ENCODE assay signal across 8 mouse cellular contexts in genomic region chr17:5795878-5796277, GRCm38 (mm10). TPM values are rescaled to one million over a fixed set of nuclear protein-coding genes. Genes with fewer than 3 reads are reported as not detected.
DNase-seq lines count a peak whose midpoint lies in the region; ATAC-seq and TF ChIP-seq lines count a peak whose summit lies in the region.

No protein-coding gene starts in this region.

- dilution Hi-C loops in CH12.LX (cut with MboI; ENCODE audit: extremely low pct_ligation_motif_present, extremely low pct_unique_long_range_greater_than_20kb, low sequenced_read_pairs), result no loop called here

- no peak for TF ChIP-seq EP300 in CH12.LX (IDR thresholded peaks at IDR 0.05; ENCODE audit: low read length)

- peak; percentile 74 to 100 for TF ChIP-seq CTCF in CH12.LX (conservative IDR thresholded peaks at IDR 0.05 in 1 of 2, IDR thresholded peaks at IDR 0.05 in 1 of 2; ENCODE audit: low read depth in 2 of 2, low read length in 2 of 2)

- peaks cover 23 to 44% of the 10 kb centered on the region in 2 experiments for H3K4me1 ChIP-seq in CH12.LX (ENCODE audit: control insufficient read depth in 1 of 2, insufficient read depth in 2 of 2)
- H3K4me1 ChIP-seq in liver, embryonic 15.5 days (replicated peaks), result peaks cover 55% of the 10 kb centered on the region
- H3K4me1 ChIP-seq in neural tube, embryonic 15.5 days, result peaks cover 3% of the 10 kb centered on the region; the same call in 1 of the 2 replicates

- H3K36me3 ChIP-seq in CH12.LX (replicated peaks in 1 of 2; ENCODE audit: control insufficient read depth in 1 of 2, insufficient read depth in 1 of 2, low read length in 1 of 2), result no peaks in the 10 kb centered on the region
- no peaks in the 10 kb centered on the region for H3K36me3 ChIP-seq in liver, embryonic 15.5 days (replicated peaks)
- no peaks in the 10 kb centered on the region for H3K36me3 ChIP-seq in neural tube, embryonic 15.5 days

- no peak overlapping the region for H3K4me2 ChIP-seq in CH12.LX (ENCODE audit: insufficient read depth, low read depth, poor library complexity, severe bottlenecking)
- no peak overlapping the region for H3K4me2 ChIP-seq in liver, embryonic 15.5 days
- H3K4me2 ChIP-seq in neural tube, embryonic 15.5 days, result no peak overlapping the region

- no peak overlapping the region for H3K27ac ChIP-seq in CH12.LX (ENCODE audit: insufficient read depth, low read depth)
- H3K27ac ChIP-seq in liver, embryonic 15.5 days (replicated peaks), result no peak overlapping the region
- no peak overlapping the region for H3K27ac ChIP-seq in neural tube, embryonic 15.5 days (replicated peaks)

- TF ChIP-seq RAD21 in CH12.LX (IDR thresholded peaks at IDR 0.05; ENCODE audit: low read depth, low read length), result no peak; the same call in none of the 2 replicates

- intact Hi-C loops in heart, postnatal 14 days (cut with DNase I), result loop anchor here (1.0 to 5.0 kb wide), 3 partner anchors 45 to 221 kb away; partner anchors contain the start of gene Snx9

- peak; percentile 93 for DNase-seq in CH12.LX (ENCODE audit: extremely low read depth)
- DNase-seq in brain, adult 2 months (ENCODE audit: low read depth, low spot score), result peak; percentile 96
- peak; percentile 68 to 80 for DNase-seq in heart, postnatal 14 days
- peak; percentile 85 to 86 for DNase-seq in kidney, postnatal 36 days
- peak; percentile 41 to 65 for DNase-seq in thymus, adult 18-20 months

- H3K9me3 ChIP-seq in CH12.LX (replicated peaks; ENCODE audit: low read length), result peaks cover 3% of the 10 kb centered on the region
- no peaks in the 10 kb centered on the region for H3K9me3 ChIP-seq in liver, embryonic 15.5 days (replicated peaks)
- H3K9me3 ChIP-seq in neural tube, embryonic 15.5 days (replicated peaks), result no peaks in the 10 kb centered on the region

- no peak for TF ChIP-seq POLR2A in CH12.LX (IDR thresholded peaks at IDR 0.05; ENCODE audit: low read depth, low read length)

- H3K27me3 ChIP-seq in CH12.LX (replicated peaks), result no peaks in the 10 kb centered on the region
- no peaks in the 10 kb centered on the region for H3K27me3 ChIP-seq in liver, embryonic 15.5 days
- no peaks in the 10 kb centered on the region for H3K27me3 ChIP-seq in neural tube, embryonic 15.5 days (replicated peaks)

- ATAC-seq in erythroblast, adult 5-6 weeks (replicated peaks; ENCODE audit: low FRiP score, poor library complexity, severe bottlenecking), result 0 out of 2 replicates have a peak, but pooled peaks have one; percentile 51
- ATAC-seq in liver, embryonic 15.5 days (ENCODE audit: insufficient read depth), result 0 out of 2 replicates have a peak, but pooled peaks have one; percentile 24
- ATAC-seq in neural tube, embryonic 15.5 days (ENCODE audit: low FRiP score), result peak; percentile 59; the same call in 1 of the 2 replicates

- no peak overlapping the region for H3K9ac ChIP-seq in CH12.LX (ENCODE audit: insufficient read depth, low read depth)
- no peak overlapping the region for H3K9ac ChIP-seq in liver, embryonic 15.5 days
- no peak overlapping the region for H3K9ac ChIP-seq in neural tube, embryonic 15.5 days (replicated peaks)

- in situ Hi-C loops in CH12.LX (cut with MboI; ENCODE audit: low pct_ligation_motif_present, low pct_unique_long_range_greater_than_20kb, low sequenced_read_pairs), result loop anchor here (5.0 to 10.0 kb wide), 4 partner anchors 36 to 209 kb away; no protein-coding TSS in a partner anchor

- no peak overlapping the region for H3K4me3 ChIP-seq in CH12.LX (replicated peaks in 1 of 3; ENCODE audit: low read depth in 2 of 3, low read length in 2 of 3, poor library complexity in 1 of 3)
- no peak overlapping the region for H3K4me3 ChIP-seq in liver, embryonic 15.5 days (replicated peaks)
- no peak overlapping the region for H3K4me3 ChIP-seq in neural tube, embryonic 15.5 days (replicated peaks)

- 1% methylated on average over 5 of the region's 5 CpGs for WGBS in liver, embryonic 15.5 days (ENCODE audit: insufficient replicate concordance)
- under 1% methylated on average over 5 of the region's 5 CpGs for WGBS in neural tube, embryonic 15.5 days

- H3K79me2 ChIP-seq in CH12.LX (replicated peaks; ENCODE audit: control insufficient read depth, extremely low read depth, insufficient read depth, poor library complexity, severe bottlenecking), result no peaks in the 10 kb centered on the region

TF ChIP-seq in CH12.LX, 34 proteins besides CTCF, POLR2A, EP300 and RAD21:
- TF ChIP-seq MXI1 (IDR thresholded peaks at IDR 0.05; ENCODE audit: low read depth, low read length), result no peak
- peak; percentile 81; the same call in 1 of the 2 replicates for TF ChIP-seq NELFE (IDR thresholded peaks at IDR 0.05; ENCODE audit: low read depth, low read length)
- TF ChIP-seq ZKSCAN1 (IDR thresholded peaks at IDR 0.05; ENCODE audit: borderline replicate concordance, low read depth, low read length), result no peak
- no peak for TF ChIP-seq POLR2AphosphoS2 (IDR thresholded peaks at IDR 0.05; ENCODE audit: low read depth, low read length)
- peak; percentile 16; the same call in 1 of the 2 replicates for TF ChIP-seq TCF12 (IDR thresholded peaks at IDR 0.05; ENCODE audit: low read depth, low read length)
- no peak for TF ChIP-seq RCOR1 (conservative IDR thresholded peaks at IDR 0.05; ENCODE audit: low read depth, low read length)
- TF ChIP-seq JUN (IDR thresholded peaks at IDR 0.05; ENCODE audit: insufficient read depth, low read depth, low read length), result no peak
- TF ChIP-seq SMC3 (IDR thresholded peaks at IDR 0.05; ENCODE audit: low read depth, low read length), result peak; percentile 99
- peak; percentile 77 for TF ChIP-seq ELF1 (IDR thresholded peaks at IDR 0.05; ENCODE audit: low read depth, low read length)
- no peak for TF ChIP-seq USF1 (IDR thresholded peaks at IDR 0.05; ENCODE audit: low read depth, low read length)
- no peak for TF ChIP-seq KAT2A (IDR thresholded peaks at IDR 0.05; ENCODE audit: insufficient replicate concordance, low read length)
- no peak for TF ChIP-seq MAX (IDR thresholded peaks at IDR 0.05; ENCODE audit: low read length)
- TF ChIP-seq MEF2A (IDR thresholded peaks at IDR 0.05; ENCODE audit: borderline replicate concordance, low read depth, low read length), result peak; percentile 62; the same call in 1 of the 2 replicates
- TF ChIP-seq MAFK (IDR thresholded peaks at IDR 0.05; ENCODE audit: insufficient replicate concordance, low read length), result no peak
- peak; percentile 96 for TF ChIP-seq ZC3H11A (IDR thresholded peaks at IDR 0.05; ENCODE audit: low read depth, low read length)
- no peak for TF ChIP-seq USF2 (conservative IDR thresholded peaks at IDR 0.05; ENCODE audit: low read depth, low read length)
- no peak for TF ChIP-seq TBP (conservative IDR thresholded peaks at IDR 0.05; ENCODE audit: low read depth, low read length)
- no peak for TF ChIP-seq NRF1 (IDR thresholded peaks at IDR 0.05; ENCODE audit: low read depth, low read length)
- TF ChIP-seq SIN3A (IDR thresholded peaks at IDR 0.05; ENCODE audit: low read length), result no peak
- 0 out of 2 replicates have a peak, but pooled peaks have one; percentile 11 for TF ChIP-seq JUND (conservative IDR thresholded peaks at IDR 0.05; ENCODE audit: low read depth, low read length)
- TF ChIP-seq ZMIZ1 (IDR thresholded peaks at IDR 0.05; ENCODE audit: low read depth, low read length), result no peak
- no peak for TF ChIP-seq MAZ (IDR thresholded peaks at IDR 0.05; ENCODE audit: low read depth, low read length)
TF ChIP-seq in CH12.LX: peak in this region for 7.

RNA-seq across cellular contexts. Expression of gene Snx9, which starts 45.3 kb away (rescaled TPM):
- total RNA-seq in CH12.LX (2012; rRNA removed) (17.1 TPM in 2 replicates), CH12.LX (2014; rRNA removed) (16.3 and 17.0 TPM in 2 replicates)
- polyA plus RNA-seq in CH12.LX (2012; ENCODE audit: insufficient read length, low read depth), result 26.3 and 29.7 TPM in 2 replicates
- 13.3 and 16.7 TPM in 2 replicates for total RNA-seq in erythroblast, adult 5-6 weeks (2015; ENCODE audit: low replicate concordance)
- total RNA-seq in erythroblast, adult 5-6 weeks (2017; ENCODE audit: low replicate concordance), result 7.5 and 9.8 TPM in 2 replicates
- total RNA-seq in heart, postnatal 14 days (2021), result 10 to 100 TPM; 31.5 to 33.3 TPM
- 11.9 and 13.4 TPM in 2 replicates for polyA plus RNA-seq in liver, embryonic 15.5 days (2015; fragmentation: Nextera tagmentation; extraction: Ambion mirVana)
- 8.1 and 12.6 TPM in 2 replicates for polyA plus RNA-seq in neural tube, embryonic 15.5 days (2015; fragmentation: Nextera tagmentation; extraction: Ambion mirVana)
